Mouse (Mus musculus): ENCODE measurements around the gene Cspg5. TPM values are rescaled to one million over a fixed set of nuclear protein-coding genes. Genes with fewer than 3 reads are reported as not detected.
A peak's percentile ranks its signal among the peaks of the same experiment; 100 is the strongest.

The Cspg5 gene
- polyA plus RNA-seq, 1 experiment from 2014 or later: 2.4 TPM

- H3K9me3 ChIP-seq (ENCODE audit: control insufficient read depth, low read length): no peaks in the 10 kb centered on the region
- WGBS: 85% methylated on average over 2 of the region's 2 CpGs
- peaks cover 4% of the 10 kb centered on the region; the same call in 1 of the 2 replicates for H3K27me3 ChIP-seq (replicated peaks; ENCODE audit: control insufficient read depth, insufficient read depth, low read length)
- no peak for ATAC-seq
- no peak overlapping the region for H3K4me2 ChIP-seq (ENCODE audit: low read depth, low read length)
- H3K9ac ChIP-seq (ENCODE audit: low read depth, low read length): no peak overlapping the region
- no peak overlapping the region for H3K4me3 ChIP-seq (ENCODE audit: low read length)
- H3K36me3 ChIP-seq (ENCODE audit: control insufficient read depth, insufficient read depth, low read length): no peaks in the 10 kb centered on the region
- H3K4me1 ChIP-seq (ENCODE audit: control insufficient read depth, insufficient read depth, low read length): peaks cover 16% of the 10 kb centered on the region
- no peak overlapping the region for H3K27ac ChIP-seq (ENCODE audit: low read length)
These were observed 5.3 kb downstream of the Cspg5 start for GRCm38 (mm10) chr9:110248861-110249260.

GRCm38 (mm10) chr9:110249823-110250543 lies 6.4 kb downstream of the Cspg5 start:
- Histone ChIP-seq H3K9me3 (ENCODE audit: control insufficient read depth, low read length) (no peaks in the 10 kb centered on the region), H3K4me3 (ENCODE audit: low read length) (no peak overlapping the region), H3K27ac (ENCODE audit: low read length) (peak overlapping the region; percentile 66), H3K4me1 (ENCODE audit: control insufficient read depth, insufficient read depth, low read length) (peaks cover 12% of the 10 kb centered on the region), H3K9ac (ENCODE audit: low read depth, low read length) (peak overlapping the region; percentile 45), H3K4me2 (ENCODE audit: low read depth, low read length) (peak overlapping the region; percentile 19; the same call in 1 of the 2 replicates), H3K36me3 (ENCODE audit: control insufficient read depth, insufficient read depth, low read length) (no peaks in the 10 kb centered on the region), H3K27me3 (replicated peaks; ENCODE audit: control insufficient read depth, insufficient read depth, low read length) (peaks cover 2% of the 10 kb centered on the region; the same call in 1 of the 2 replicates)
- no peak for ATAC-seq
- WGBS: 26% methylated on average over 11 of the region's 11 CpGs

GRCm38 (mm10) chr9:110250776-110251175 lies 7.2 kb downstream of the Cspg5 start:
- WGBS: 87% methylated on average over 14 of the region's 14 CpGs
- no peak overlapping the region for H3K27ac ChIP-seq (ENCODE audit: low read length)
- no peaks in the 10 kb centered on the region for H3K36me3 ChIP-seq (ENCODE audit: control insufficient read depth, insufficient read depth, low read length)
- H3K4me1 ChIP-seq (ENCODE audit: control insufficient read depth, insufficient read depth, low read length): peaks cover 10% of the 10 kb centered on the region
- H3K27me3 ChIP-seq (replicated peaks; ENCODE audit: control insufficient read depth, insufficient read depth, low read length): no peaks in the 10 kb centered on the region
- no peak overlapping the region for H3K4me2 ChIP-seq (ENCODE audit: low read depth, low read length)
- H3K9ac ChIP-seq (ENCODE audit: low read depth, low read length): no peak overlapping the region
- ATAC-seq: no peak
- no peak overlapping the region for H3K4me3 ChIP-seq (ENCODE audit: low read length)
- H3K9me3 ChIP-seq (ENCODE audit: control insufficient read depth, low read length): no peaks in the 10 kb centered on the region

- Histone ChIP-seq H3K27ac (ENCODE audit: low read length) (no peak overlapping the region), H3K4me2 (ENCODE audit: low read depth, low read length) (no peak overlapping the region), H3K36me3 (ENCODE audit: control insufficient read depth, insufficient read depth, low read length) (no peaks in the 10 kb centered on the region), H3K27me3 (replicated peaks; ENCODE audit: control insufficient read depth, insufficient read depth, low read length) (no peaks in the 10 kb centered on the region), H3K4me3 (ENCODE audit: low read length) (no peak overlapping the region), H3K9ac (ENCODE audit: low read depth, low read length) (0 out of 2 replicates have a peak overlapping the region, but pooled peaks have one; percentile 19), H3K9me3 (ENCODE audit: control insufficient read depth, low read length) (no peaks in the 10 kb centered on the region), H3K4me1 (ENCODE audit: control insufficient read depth, insufficient read depth, low read length) (no peaks in the 10 kb centered on the region)
- WGBS: 56% methylated on average over 15 of the region's 15 CpGs
- peak; percentile 88 for ATAC-seq
These were observed 11.9 kb downstream of the Cspg5 start for GRCm38 (mm10) chr9:110255407-110256019.

- 73% methylated on average over 6 of the region's 6 CpGs for WGBS
- no peak overlapping the region for H3K9ac ChIP-seq (ENCODE audit: low read depth, low read length)
- H3K9me3 ChIP-seq (ENCODE audit: control insufficient read depth, low read length): no peaks in the 10 kb centered on the region
These were observed 15.1 kb downstream of the Cspg5 start for GRCm38 (mm10) chr9:110258646-110259045.

GRCm38 (mm10) chr9:110259118-110259517 lies 15.5 kb downstream of the Cspg5 start:
- Histone ChIP-seq H3K27me3 (replicated peaks; ENCODE audit: control insufficient read depth, insufficient read depth, low read length) (no peaks in the 10 kb centered on the region), H3K9ac (ENCODE audit: low read depth, low read length) (no peak overlapping the region), H3K4me1 (ENCODE audit: control insufficient read depth, insufficient read depth, low read length) (no peaks in the 10 kb centered on the region), H3K9me3 (ENCODE audit: control insufficient read depth, low read length) (no peaks in the 10 kb centered on the region), H3K27ac (ENCODE audit: low read length) (no peak overlapping the region), H3K4me2 (ENCODE audit: low read depth, low read length) (no peak overlapping the region), H3K36me3 (ENCODE audit: control insufficient read depth, insufficient read depth, low read length) (no peaks in the 10 kb centered on the region), H3K4me3 (ENCODE audit: low read length) (no peak overlapping the region)
- 79% methylated on average over 3 of the region's 3 CpGs for WGBS
- no peak for ATAC-seq

More at GRCm38 (mm10) chr9:110258646-110259045, 15.1 kb downstream of the Cspg5 start:
- Histone ChIP-seq H3K4me1 (ENCODE audit: control insufficient read depth, insufficient read depth, low read length) (no peaks in the 10 kb centered on the region), H3K4me3 (ENCODE audit: low read length) (no peak overlapping the region), H3K27ac (ENCODE audit: low read length) (no peak overlapping the region), H3K4me2 (ENCODE audit: low read depth, low read length) (no peak overlapping the region), H3K27me3 (replicated peaks; ENCODE audit: control insufficient read depth, insufficient read depth, low read length) (no peaks in the 10 kb centered on the region), H3K36me3 (ENCODE audit: control insufficient read depth, insufficient read depth, low read length) (no peaks in the 10 kb centered on the region)
- no peak for ATAC-seq

GRCm38 (mm10) chr9:110263181-110263580 lies 19.6 kb downstream of the Cspg5 start:
- H3K4me2 ChIP-seq (ENCODE audit: low read depth, low read length): no peak overlapping the region
- H3K36me3 ChIP-seq (ENCODE audit: control insufficient read depth, insufficient read depth, low read length): no peaks in the 10 kb centered on the region

GRCm38 (mm10) chr9:110264991-110265390 lies 21.4 kb downstream of the Cspg5 start:
- H3K4me1 ChIP-seq (ENCODE audit: control insufficient read depth, insufficient read depth, low read length): no peaks in the 10 kb centered on the region
- WGBS: 77% methylated on average over 9 of the region's 9 CpGs
- no peaks in the 10 kb centered on the region for H3K9me3 ChIP-seq (ENCODE audit: control insufficient read depth, low read length)
- H3K36me3 ChIP-seq (ENCODE audit: control insufficient read depth, insufficient read depth, low read length): no peaks in the 10 kb centered on the region
- H3K9ac ChIP-seq (ENCODE audit: low read depth, low read length): no peak overlapping the region
- H3K4me3 ChIP-seq (ENCODE audit: low read length): no peak overlapping the region
- no peak for ATAC-seq
- no peak overlapping the region for H3K27ac ChIP-seq (ENCODE audit: low read length)
- no peaks in the 10 kb centered on the region for H3K27me3 ChIP-seq (replicated peaks; ENCODE audit: control insufficient read depth, insufficient read depth, low read length)
- no peak overlapping the region for H3K4me2 ChIP-seq (ENCODE audit: low read depth, low read length)

More at GRCm38 (mm10) chr9:110263181-110263580, 19.6 kb downstream of the Cspg5 start:
- Histone ChIP-seq H3K4me1 (ENCODE audit: control insufficient read depth, insufficient read depth, low read length) (no peaks in the 10 kb centered on the region), H3K27ac (ENCODE audit: low read length) (no peak overlapping the region), H3K9me3 (ENCODE audit: control insufficient read depth, low read length) (no peaks in the 10 kb centered on the region), H3K4me3 (ENCODE audit: low read length) (no peak overlapping the region), H3K27me3 (replicated peaks; ENCODE audit: control insufficient read depth, insufficient read depth, low read length) (no peaks in the 10 kb centered on the region), H3K9ac (ENCODE audit: low read depth, low read length) (no peak overlapping the region)
- WGBS: 69% methylated on average over 8 of the region's 8 CpGs
- no peak for ATAC-seq

- Histone ChIP-seq H3K27ac (ENCODE audit: low read length) (no peak overlapping the region), H3K27me3 (replicated peaks; ENCODE audit: control insufficient read depth, insufficient read depth, low read length) (no peaks in the 10 kb centered on the region), H3K4me1 (ENCODE audit: control insufficient read depth, insufficient read depth, low read length) (no peaks in the 10 kb centered on the region), H3K9ac (ENCODE audit: low read depth, low read length) (no peak overlapping the region), H3K36me3 (ENCODE audit: control insufficient read depth, insufficient read depth, low read length) (no peaks in the 10 kb centered on the region), H3K9me3 (ENCODE audit: control insufficient read depth, low read length) (no peaks in the 10 kb centered on the region), H3K4me2 (ENCODE audit: low read depth, low read length) (no peak overlapping the region), H3K4me3 (ENCODE audit: low read length) (no peak overlapping the region)
- no peak for ATAC-seq
- 92% methylated on average over 10 of the region's 10 CpGs for WGBS
These were observed 24.8 kb downstream of the Cspg5 start for GRCm38 (mm10) chr9:110268416-110268815.
